Mouse (Mus musculus): ENCODE measurements around the gene Cd72. TPM values are rescaled to one million over a fixed set of nuclear protein-coding genes. Genes with fewer than 3 reads are reported as not detected.

Cd72 gene
- total and polyA plus RNA-seq, 3 experiments, result 24.0 to 61.4 (median 55.9) TPM

- H3K4me2 ChIP-seq (ENCODE audit: insufficient read depth, low read depth, poor library complexity, severe bottlenecking), result no peak overlapping the region
- dilution Hi-C loops (cut with MboI; ENCODE audit: extremely low pct_ligation_motif_present, extremely low pct_unique_long_range_greater_than_20kb, low sequenced_read_pairs), result no loop called here
- DNase-seq (ENCODE audit: extremely low read depth), result no peak
- in situ Hi-C loops (cut with MboI; ENCODE audit: low pct_ligation_motif_present, low pct_unique_long_range_greater_than_20kb, low sequenced_read_pairs), result loop anchor here (25.0 kb wide), 1 partner anchor 330 kb away; no protein-coding TSS in a partner anchor
- no peaks in the 10 kb centered on the region for H3K79me2 ChIP-seq (replicated peaks; ENCODE audit: control insufficient read depth, extremely low read depth, insufficient read depth, poor library complexity, severe bottlenecking)
- H3K4me1 ChIP-seq (ENCODE audit: control insufficient read depth in 1 of 2, insufficient read depth in 2 of 2), result peaks cover 5 to 23% of the 10 kb centered on the region in 2 experiments
- H3K9ac ChIP-seq (ENCODE audit: insufficient read depth, low read depth), result no peak overlapping the region
- H3K27ac ChIP-seq (ENCODE audit: insufficient read depth, low read depth), result no peak overlapping the region
- no peaks in the 10 kb centered on the region for H3K36me3 ChIP-seq (replicated peaks in 1 of 2; ENCODE audit: control insufficient read depth in 1 of 2, insufficient read depth in 1 of 2, low read length in 1 of 2)
- H3K9me3 ChIP-seq (replicated peaks; ENCODE audit: low read length), result no peaks in the 10 kb centered on the region
- TF ChIP-seq MXI1 (IDR thresholded peaks at IDR 0.05; ENCODE audit: low read depth, low read length), result no peak
- peaks cover 22% of the 10 kb centered on the region for H3K27me3 ChIP-seq (replicated peaks)
- no peak overlapping the region for H3K4me3 ChIP-seq (replicated peaks in 1 of 3; ENCODE audit: low read depth in 2 of 3, low read length in 2 of 3, poor library complexity in 1 of 3)
These were observed 37.0 kb downstream of the Cd72 start for GRCm38 (mm10) chr4:43417269-43418062.

DNA sequence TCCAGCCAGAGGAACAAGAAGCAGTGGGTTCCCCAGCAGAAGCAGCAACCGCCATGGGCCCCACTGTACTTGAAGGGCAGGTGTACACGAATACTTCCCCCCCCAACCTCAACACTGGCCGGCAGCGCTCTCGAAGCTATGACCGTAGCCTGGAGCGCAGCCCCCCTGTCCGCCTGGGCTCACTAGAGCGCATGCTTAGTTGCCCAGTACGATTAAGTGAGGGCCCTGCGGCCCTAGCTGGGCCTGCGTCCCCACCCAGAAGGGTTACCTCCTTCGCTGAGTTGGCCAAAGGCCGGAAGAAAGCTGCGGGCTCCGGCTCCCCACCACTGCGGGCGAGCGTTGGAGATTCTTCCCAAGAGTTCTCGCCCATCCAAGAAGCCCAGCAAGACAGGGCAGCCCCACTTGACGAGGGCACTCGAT is 38.3 kb downstream of the Cd72 start:
- no peak overlapping the region for H3K9ac ChIP-seq (ENCODE audit: insufficient read depth, low read depth)
- in situ Hi-C loops (cut with MboI; ENCODE audit: low pct_ligation_motif_present, low pct_unique_long_range_greater_than_20kb, low sequenced_read_pairs), result loop anchor here (25.0 kb wide), 1 partner anchor 329 kb away; no protein-coding TSS in a partner anchor
- no peak for DNase-seq (ENCODE audit: extremely low read depth)
- H3K36me3 ChIP-seq (replicated peaks in 1 of 2; ENCODE audit: control insufficient read depth in 1 of 2, insufficient read depth in 1 of 2, low read length in 1 of 2), result no peaks in the 10 kb centered on the region
- no peaks in the 10 kb centered on the region for H3K79me2 ChIP-seq (replicated peaks; ENCODE audit: control insufficient read depth, extremely low read depth, insufficient read depth, poor library complexity, severe bottlenecking)
- H3K4me1 ChIP-seq (ENCODE audit: control insufficient read depth in 1 of 2, insufficient read depth in 2 of 2), result peaks cover 5 to 23% of the 10 kb centered on the region in 2 experiments
- dilution Hi-C loops (cut with MboI; ENCODE audit: extremely low pct_ligation_motif_present, extremely low pct_unique_long_range_greater_than_20kb, low sequenced_read_pairs), result no loop called here
- H3K27me3 ChIP-seq (replicated peaks), result peaks cover 12% of the 10 kb centered on the region
- H3K4me3 ChIP-seq (replicated peaks in 1 of 3; ENCODE audit: low read depth in 2 of 3, low read length in 2 of 3, poor library complexity in 1 of 3), result no peak overlapping the region
- TF ChIP-seq USF1 (IDR thresholded peaks at IDR 0.05; ENCODE audit: low read depth, low read length) (no peak), HCFC1 (IDR thresholded peaks at IDR 0.05; ENCODE audit: low read depth, low read length) (no peak), POLR2A (IDR thresholded peaks at IDR 0.05; ENCODE audit: low read depth, low read length) (no peak), MAZ (IDR thresholded peaks at IDR 0.05; ENCODE audit: low read depth, low read length) (no peak), E2F4 (IDR thresholded peaks at IDR 0.05; ENCODE audit: insufficient replicate concordance, low read depth, low read length) (no peak), UBTF (IDR thresholded peaks at IDR 0.05; ENCODE audit: low read depth, low read length) (no peak), MYC (IDR thresholded peaks at IDR 0.05; ENCODE audit: low read depth, low read length) (no peak)
- H3K27ac ChIP-seq (ENCODE audit: insufficient read depth, low read depth), result no peak overlapping the region
- no peak overlapping the region for H3K4me2 ChIP-seq (ENCODE audit: insufficient read depth, low read depth, poor library complexity, severe bottlenecking)
- no peaks in the 10 kb centered on the region for H3K9me3 ChIP-seq (replicated peaks; ENCODE audit: low read length)

DNA sequence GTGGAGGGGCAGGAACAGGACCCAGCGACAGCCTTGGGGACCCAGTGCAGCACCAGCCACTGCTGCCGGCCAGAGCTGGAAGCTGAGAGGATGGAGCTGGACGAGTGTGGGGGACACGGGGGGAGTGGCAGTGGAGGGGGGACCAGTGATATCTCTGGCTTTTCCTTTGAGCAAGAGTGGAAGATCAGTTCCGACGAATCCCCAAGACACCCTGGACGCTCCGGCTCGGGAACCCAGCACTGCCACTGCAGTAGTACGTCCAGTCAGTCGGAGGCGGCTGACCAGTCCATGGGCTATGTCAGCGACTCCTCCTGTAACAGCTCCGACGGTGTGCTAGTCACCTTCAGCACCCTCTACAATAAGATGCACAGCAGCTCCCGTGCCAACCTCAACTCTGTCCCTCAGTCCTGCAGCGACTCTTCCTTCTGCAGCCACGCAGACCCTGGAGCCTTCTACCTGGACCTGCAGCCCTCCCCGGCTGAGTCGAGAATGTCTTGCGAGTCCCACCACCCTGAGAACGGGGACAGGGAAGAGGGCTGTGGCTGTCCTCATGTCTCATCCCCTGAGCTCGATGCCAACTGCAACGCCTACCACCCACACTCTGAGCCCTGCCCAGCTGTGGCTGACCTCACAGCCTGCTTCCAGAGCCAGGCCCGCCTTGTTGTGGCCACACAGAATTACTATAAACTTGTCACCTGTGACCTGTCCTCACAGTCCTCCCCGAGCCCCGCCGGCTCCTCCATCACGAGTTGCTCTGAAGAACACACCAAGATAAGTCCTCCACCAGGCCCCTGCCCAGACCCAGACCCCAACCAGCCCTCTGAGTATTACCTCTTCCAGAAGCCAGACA is 39.0 kb downstream of the Cd72 start:
- Histone ChIP-seq H3K27ac (ENCODE audit: insufficient read depth, low read depth) (no peak overlapping the region), H3K4me3 (replicated peaks in 1 of 3; ENCODE audit: low read depth in 2 of 3, low read length in 2 of 3, poor library complexity in 1 of 3) (no peak overlapping the region)
- dilution Hi-C loops (cut with MboI; ENCODE audit: extremely low pct_ligation_motif_present, extremely low pct_unique_long_range_greater_than_20kb, low sequenced_read_pairs), result no loop called here

More for the DNA sequence above, 39.0 kb downstream of the Cd72 start:
- in situ Hi-C loops (cut with MboI; ENCODE audit: low pct_ligation_motif_present, low pct_unique_long_range_greater_than_20kb, low sequenced_read_pairs), result loop anchor here (25.0 kb wide), 1 partner anchor 328 kb away; no protein-coding TSS in a partner anchor
- no peaks in the 10 kb centered on the region for H3K9me3 ChIP-seq (replicated peaks; ENCODE audit: low read length)
- no peak for TF ChIP-seq RCOR1 (conservative IDR thresholded peaks at IDR 0.05; ENCODE audit: low read depth, low read length)
- TF ChIP-seq HCFC1 (IDR thresholded peaks at IDR 0.05; ENCODE audit: low read depth, low read length), result no peak
- TF ChIP-seq ETS1 (conservative IDR thresholded peaks at IDR 0.05; ENCODE audit: low read depth, low read length), result no peak
- TF ChIP-seq MAZ (IDR thresholded peaks at IDR 0.05; ENCODE audit: low read depth, low read length), result no peak
- TF ChIP-seq USF1 (IDR thresholded peaks at IDR 0.05; ENCODE audit: low read depth, low read length), result no peak
- TF ChIP-seq MEF2A (IDR thresholded peaks at IDR 0.05; ENCODE audit: borderline replicate concordance, low read depth, low read length), result no peak
- no peak overlapping the region for H3K9ac ChIP-seq (ENCODE audit: insufficient read depth, low read depth)
- no peak for DNase-seq (ENCODE audit: extremely low read depth)
- H3K79me2 ChIP-seq (replicated peaks; ENCODE audit: control insufficient read depth, extremely low read depth, insufficient read depth, poor library complexity, severe bottlenecking), result no peaks in the 10 kb centered on the region
- peaks cover 5 to 23% of the 10 kb centered on the region in 2 experiments for H3K4me1 ChIP-seq (ENCODE audit: control insufficient read depth in 1 of 2, insufficient read depth in 2 of 2)
- no peak overlapping the region for H3K4me2 ChIP-seq (ENCODE audit: insufficient read depth, low read depth, poor library complexity, severe bottlenecking)
- no peaks in the 10 kb centered on the region for H3K36me3 ChIP-seq (replicated peaks in 1 of 2; ENCODE audit: control insufficient read depth in 1 of 2, insufficient read depth in 1 of 2, low read length in 1 of 2)
- H3K27me3 ChIP-seq (replicated peaks), result peaks cover 11% of the 10 kb centered on the region
